Mouse (Mus musculus) erythroblast, embryonic 14.5 days (primary cell): ENCODE results near the gene Mark4.

Experiments
- GATA1 ChIP-seq: IDR thresholded peaks from 2 replicates; pipeline ENCODE4 v1.6.1; 2012; ENCODE audit warnings: low read length, inconsistent platforms, mixed read lengths
- TAL1 ChIP-seq: IDR thresholded peaks from 3 replicates; pipeline ENCODE4 v1.6.1; 2012; ENCODE audit warnings: low read length, inconsistent platforms, mixed read lengths

DNA sequence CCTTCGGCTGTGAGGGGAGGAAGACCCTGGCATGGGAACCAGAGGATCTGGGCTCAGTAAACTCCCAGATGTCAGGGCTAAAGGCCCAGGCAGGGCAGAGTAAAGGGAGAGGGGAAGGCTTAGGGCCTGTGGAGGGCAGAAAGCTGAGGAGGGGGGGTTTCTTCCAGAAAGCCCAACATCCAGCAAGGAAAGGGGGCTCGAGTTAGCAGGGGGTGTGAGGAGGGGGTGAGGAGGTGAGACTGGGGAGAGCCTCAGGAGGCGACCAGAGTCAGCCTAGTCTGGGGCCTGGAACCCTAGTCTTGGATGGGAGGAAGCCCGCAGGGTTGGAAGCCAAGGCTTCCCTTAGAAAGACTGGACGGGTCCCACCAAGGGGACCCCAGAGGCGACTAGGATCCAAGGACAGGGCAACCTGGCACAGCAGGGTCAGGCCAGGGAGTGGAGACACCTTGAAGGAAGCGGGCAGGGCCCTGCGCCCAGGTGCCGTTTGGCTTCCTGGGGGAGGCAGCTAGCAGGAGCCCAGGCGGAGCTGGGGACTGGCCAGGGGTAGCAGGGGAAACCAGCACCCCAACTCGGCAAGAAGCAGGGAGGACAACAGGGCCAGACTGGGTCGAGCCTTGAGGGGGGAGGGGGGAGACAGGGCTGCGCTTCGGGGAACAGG, 1.1 kb downstream of the Mark4 start:
- TF ChIP-seq GATA1, result no peak
- TF ChIP-seq TAL1, result no peak
